7 mouse cellular contexts compared by ENCODE assay signal in genomic region chr19:12500881-12501311, GRCm38 (mm10). TPM values are rescaled to one million over a fixed set of nuclear protein-coding genes. Genes with fewer than 3 reads are reported as not detected.
A peak's percentile ranks its signal among the peaks of the same experiment; 100 is the strongest.
DNase-seq lines count a peak whose midpoint lies in the region; ATAC-seq and TF ChIP-seq lines count a peak whose summit lies in the region.

No protein-coding gene starts in this region.

- H3K4me2 ChIP-seq in kidney, embryonic 14.5 days (replicated peaks; ENCODE audit: low read depth, low read length): peak overlapping the region; percentile 92
- peak overlapping the region; percentile 92 for H3K4me2 ChIP-seq in lung, embryonic 16.5 days (ENCODE audit: low read depth, low read length)

- ATAC-seq in kidney, embryonic 14.5 days (ENCODE audit: low FRiP score, low TSS enrichment): peak; percentile 72
- peak; percentile 62 for ATAC-seq in lung, embryonic 16.5 days (ENCODE audit: low read depth)

- H3ac ChIP-seq in C2C12 (ENCODE audit: control insufficient read depth, insufficient read length, low read depth): peak overlapping the region; percentile 81

- H3K9me3 ChIP-seq in kidney, embryonic 14.5 days (ENCODE audit: control insufficient read depth, low read length): no peaks in the 10 kb centered on the region
- no peaks in the 10 kb centered on the region for H3K9me3 ChIP-seq in lung, embryonic 16.5 days (ENCODE audit: control insufficient read depth, low read length)

- TF ChIP-seq CTCF in C2C12 (IDR thresholded peaks at IDR 0.05; ENCODE audit: control insufficient read depth, insufficient read depth, insufficient read length): no peak

- H3K27ac ChIP-seq in kidney, embryonic 14.5 days (ENCODE audit: low read depth, low read length): peak overlapping the region; percentile 73
- H3K27ac ChIP-seq in lung, embryonic 16.5 days (ENCODE audit: low read length): peak overlapping the region; percentile 93

- no peaks in the 10 kb centered on the region for H3K79me3 ChIP-seq in C2C12 (ENCODE audit: low read depth)

- peak; percentile 23 for DNase-seq in 416B (ENCODE audit: low read depth)
- peak; percentile 63 to 71 for DNase-seq in cerebellum, adult 18-20 months
- peak; percentile 53 for DNase-seq in gastrocnemius, postnatal 10 days
- DNase-seq in right cerebral cortex, adult 2 months (ENCODE audit: low spot score in 2 of 2): peak; percentile 51 to 64

- no peaks in the 10 kb centered on the region for H3K36me3 ChIP-seq in C2C12 (ENCODE audit: control insufficient read depth, insufficient read depth)
- no peaks in the 10 kb centered on the region for H3K36me3 ChIP-seq in kidney, embryonic 14.5 days (ENCODE audit: control insufficient read depth, insufficient read depth, low read length)
- no peaks in the 10 kb centered on the region for H3K36me3 ChIP-seq in lung, embryonic 16.5 days (ENCODE audit: control insufficient read depth, insufficient read depth, low read length)

- no peaks in the 10 kb centered on the region for H3K27me3 ChIP-seq in C2C12 (ENCODE audit: control insufficient read depth, insufficient read depth, insufficient read length)
- H3K27me3 ChIP-seq in kidney, embryonic 14.5 days (ENCODE audit: control insufficient read depth, insufficient read depth, low read length): no peaks in the 10 kb centered on the region
- no peaks in the 10 kb centered on the region for H3K27me3 ChIP-seq in lung, embryonic 16.5 days (ENCODE audit: control insufficient read depth, insufficient read depth, low read depth, low read length)

- peaks cover 9% of the 10 kb centered on the region; the same call in 1 of the 2 replicates for H3K4me1 ChIP-seq in kidney, embryonic 14.5 days (ENCODE audit: control insufficient read depth, insufficient read depth, low read length)
- H3K4me1 ChIP-seq in lung, embryonic 16.5 days (replicated peaks; ENCODE audit: control insufficient read depth, insufficient read depth, low read length): peaks cover 13% of the 10 kb centered on the region; the same call in 1 of the 2 replicates

- H3K9ac ChIP-seq in kidney, embryonic 14.5 days (ENCODE audit: low read depth, low read length): peak overlapping the region; percentile 87
- peak overlapping the region; percentile 96 for H3K9ac ChIP-seq in lung, embryonic 16.5 days (ENCODE audit: low read length)

- WGBS in kidney, embryonic 14.5 days: under 1% methylated on average over 30 of the region's 38 CpGs
- WGBS in lung, embryonic 16.5 days: under 1% methylated on average over 38 of the region's 38 CpGs

- no peaks in the 10 kb centered on the region for H3K79me2 ChIP-seq in C2C12 (ENCODE audit: control insufficient read depth, insufficient read depth)

- H3K4me3 ChIP-seq in C2C12 (ENCODE audit: insufficient read depth, poor library complexity, severe bottlenecking): peak overlapping the region; percentile 41
- H3K4me3 ChIP-seq in kidney, embryonic 14.5 days (ENCODE audit: low read length): peak overlapping the region; percentile 74
- peak overlapping the region; percentile 87 for H3K4me3 ChIP-seq in lung, embryonic 16.5 days (ENCODE audit: low read length)

TF ChIP-seq in C2C12, 6 proteins besides CTCF, POLR2A, EP300 and RAD21:
- TF ChIP-seq MAX (IDR thresholded peaks at IDR 0.05) (no peak), CEBPB (IDR thresholded peaks at IDR 0.05; ENCODE audit: low read depth) (no peak), FOSL1 (IDR thresholded peaks at IDR 0.05; ENCODE audit: insufficient read depth, low read length, poor library complexity, severe bottlenecking) (no peak), MYOD1 (IDR thresholded peaks at IDR 0.05; ENCODE audit: control insufficient read depth, insufficient read length, low read depth) (no peak), USF1 (IDR thresholded peaks at IDR 0.05; ENCODE audit: low read depth) (no peak), MYOG (IDR thresholded peaks at IDR 0.05; ENCODE audit: control insufficient read depth, extremely low read depth, insufficient read length) (no peak)

RNA-seq across cellular contexts. Expression of gene Dtx4, which starts 0.4 kb away (rescaled TPM):
- 5.0 TPM for polyA plus RNA-seq in C2C12 (2012; fragmentation: generic; extraction: Trizol)
- total RNA-seq in gastrocnemius, postnatal 10 days (2021): 10 to 100 TPM; 20.3 to 23.2 TPM
- polyA plus RNA-seq in kidney, embryonic 14.5 days (2014; fragmentation: Nextera tagmentation; extraction: Ambion mirVana): 3.9 and 7.5 TPM in 2 replicates
- polyA plus RNA-seq in lung, embryonic 16.5 days (2015; fragmentation: Nextera tagmentation; extraction: Ambion mirVana): 16.0 and 16.5 TPM in 2 replicates

RNA-seq across cellular contexts. Expression of gene Mpeg1, which starts 40.3 kb away (rescaled TPM):
- 0.01 TPM for polyA plus RNA-seq in C2C12 (2012; fragmentation: generic; extraction: Trizol)
- total RNA-seq in gastrocnemius, postnatal 10 days (2021): 1 to 10 TPM; 2.0 to 4.1 TPM
- polyA plus RNA-seq in kidney, embryonic 14.5 days (2014; fragmentation: Nextera tagmentation; extraction: Ambion mirVana): 0.58 and 0.69 TPM in 2 replicates
- 0.79 and 0.88 TPM in 2 replicates for polyA plus RNA-seq in lung, embryonic 16.5 days (2015; fragmentation: Nextera tagmentation; extraction: Ambion mirVana)

RNA-seq across cellular contexts. Expression of gene Fam111a, which starts 44.6 kb away (rescaled TPM):
- 17.4 TPM for polyA plus RNA-seq in C2C12 (2012; fragmentation: generic; extraction: Trizol)
- total RNA-seq in gastrocnemius, postnatal 10 days (2021): 10 to 100 TPM in 1 of 2 experiments, 1 to 10 TPM in 1; 7.3 to 11.2 TPM
- 28.8 and 29.3 TPM in 2 replicates for polyA plus RNA-seq in kidney, embryonic 14.5 days (2014; fragmentation: Nextera tagmentation; extraction: Ambion mirVana)
- polyA plus RNA-seq in lung, embryonic 16.5 days (2015; fragmentation: Nextera tagmentation; extraction: Ambion mirVana): 31.1 and 33.6 TPM in 2 replicates

Comparison
In these comparisons a context has a peak if more than half of its experiments do, and no peak if none do; other contexts are left out.
1. Peak in every context shown above with its lines: DNase-seq, ATAC-seq, H3K4me3 ChIP-seq and H3K27ac ChIP-seq.